Mouse (Mus musculus) spleen, postnatal 4 days (tissue): ENCODE data around the gene F2rl1.

ENCODE experiments used
- DNase-seq, 2 experiments: peaks; one replicate each; pipeline ENCODE4 v3.0.0; 2022; ENCODE audit warnings: low spot score in 2 of 2

Gene F2rl1

DNA sequence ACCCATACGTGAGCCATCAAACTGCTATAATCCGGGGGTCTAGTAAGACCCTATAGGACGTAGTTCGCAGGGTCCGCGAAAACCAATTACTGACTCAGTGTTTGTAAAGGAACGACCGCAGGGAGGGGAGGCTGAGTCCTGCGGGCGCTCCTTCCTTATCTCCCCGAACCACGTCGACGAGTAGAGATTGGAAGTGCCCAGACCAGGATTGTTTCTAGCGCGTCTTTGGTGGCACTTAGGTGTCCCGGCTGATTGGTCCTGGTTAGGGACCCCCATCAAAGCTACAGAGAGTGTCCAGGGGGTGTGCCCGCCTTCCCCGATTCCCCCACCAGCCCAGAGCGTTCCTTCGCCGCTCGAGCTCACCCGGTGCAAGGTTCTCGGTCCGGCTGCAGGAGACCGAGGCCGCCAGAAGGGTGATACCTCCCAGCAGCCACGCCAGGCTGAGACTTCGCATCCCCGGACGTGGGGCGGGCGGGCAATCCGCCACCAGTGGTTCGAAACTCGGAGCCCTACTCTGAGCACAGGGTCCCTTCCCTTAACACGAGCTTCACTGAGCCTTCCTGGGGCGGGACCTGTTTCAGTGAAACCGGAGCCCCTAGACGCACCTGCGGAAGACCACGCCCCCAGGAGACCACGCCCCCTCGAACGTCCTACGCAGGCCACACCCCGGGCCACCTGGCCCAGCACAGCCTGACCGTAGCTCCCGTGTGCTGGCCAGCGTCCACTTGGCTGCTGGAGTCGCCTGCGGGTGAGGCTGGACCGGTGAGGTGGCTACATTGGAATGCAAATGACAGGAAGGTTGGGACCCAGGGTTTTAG lies at the start of gene F2rl1:
Gene F2rl1, minus strand, starts transcription at position 554 of the 818 bp plus-strand sequence.
- peak; percentile 43 to 67 for DNase-seq

DNA sequence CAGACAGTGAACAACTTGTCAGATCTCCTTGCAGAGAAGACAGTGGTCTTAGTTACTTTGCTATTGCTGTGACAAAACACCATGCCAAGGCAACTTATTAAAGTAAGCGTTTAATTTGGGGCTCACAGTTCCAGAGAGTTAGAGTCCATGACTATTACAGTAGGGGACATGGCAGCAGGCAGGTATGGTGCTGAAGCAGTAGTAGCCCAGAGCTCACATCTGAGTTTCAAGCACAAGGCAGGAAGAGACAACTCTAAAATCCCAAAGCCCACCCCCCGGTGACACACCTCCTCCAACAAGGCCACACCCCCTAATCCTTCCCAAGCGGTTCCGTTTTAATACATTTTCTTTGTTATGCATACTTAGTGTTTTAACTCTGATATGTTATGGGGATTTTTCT lies 45.9 kb upstream of the F2rl1 start:
- peak in 1 of 2 experiments; percentile 43 for DNase-seq

DNA sequence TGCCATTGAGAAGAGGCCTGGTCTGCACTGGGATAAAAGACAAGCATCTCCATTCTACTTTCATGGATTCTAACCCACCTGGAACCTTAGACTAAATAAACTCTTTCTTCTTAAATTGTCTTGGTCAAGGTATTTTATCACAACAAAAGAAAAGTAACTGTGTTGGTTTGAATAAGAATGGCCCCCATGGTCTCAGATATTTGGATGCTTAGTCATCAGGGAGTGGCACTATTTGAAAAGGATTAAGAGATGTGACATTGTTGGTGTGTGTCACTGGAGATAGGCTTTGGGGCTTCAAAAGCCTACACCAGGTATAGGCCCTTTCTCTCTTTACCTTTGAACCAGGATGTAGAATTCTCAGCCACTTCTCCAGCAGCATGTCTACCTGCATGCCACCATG lies 44.3 kb upstream of the F2rl1 start:
- no peak for DNase-seq

DNA sequence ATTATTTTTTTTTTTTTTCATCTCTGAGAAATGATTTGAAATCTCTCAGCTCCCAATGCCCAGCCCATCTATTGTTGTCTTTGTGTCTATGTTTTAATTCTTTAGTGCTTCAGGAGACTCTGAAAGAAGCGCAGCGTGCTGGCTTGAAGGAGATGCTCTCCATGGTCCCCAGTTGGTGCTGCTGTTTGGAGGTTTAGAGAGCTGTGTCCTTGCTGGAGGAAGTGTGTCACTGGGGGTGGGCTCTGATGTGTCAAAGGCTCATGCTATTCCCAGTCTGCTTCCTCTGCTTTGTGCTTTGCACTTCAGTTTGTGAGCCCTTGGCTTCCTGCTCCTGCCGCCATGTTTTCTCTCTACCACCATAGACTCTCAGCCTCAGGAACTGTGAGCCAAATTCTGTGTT lies 43.3 kb upstream of the F2rl1 start:
- DNase-seq = no peak

DNA sequence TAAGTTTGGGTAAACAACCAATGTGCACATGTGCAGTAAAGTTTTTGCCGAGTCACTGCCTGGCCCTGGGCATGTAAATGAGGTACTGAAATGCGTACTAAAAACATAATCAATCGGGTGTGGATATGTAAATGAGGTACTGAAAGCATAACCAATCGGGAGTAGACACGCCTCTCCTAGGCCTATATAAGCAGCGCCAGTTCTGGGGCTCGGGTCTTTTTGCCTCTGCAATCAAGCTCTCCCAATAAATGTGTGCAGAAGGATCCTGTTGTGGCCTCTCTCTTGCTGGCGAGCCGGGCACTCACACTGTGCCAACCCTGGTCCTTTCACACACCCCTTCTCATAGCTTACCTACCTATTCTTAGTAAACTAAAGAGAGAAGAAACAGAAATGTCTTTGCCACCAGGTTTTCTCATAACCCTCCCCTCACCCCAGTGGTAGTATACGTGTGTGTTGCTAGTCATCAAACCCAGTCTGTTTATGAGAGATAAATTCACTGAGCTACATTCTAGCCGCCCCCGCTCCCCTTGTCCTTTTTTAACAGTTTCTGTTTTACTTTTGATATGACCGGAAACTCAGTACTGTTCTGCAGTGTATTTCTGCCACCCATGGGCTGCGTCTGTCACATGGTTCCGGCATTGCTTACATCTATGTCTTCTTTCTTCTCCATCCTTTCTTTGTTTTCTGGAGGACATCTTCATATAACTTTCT lies 42.0 kb upstream of the F2rl1 start:
- no peak for DNase-seq

DNA sequence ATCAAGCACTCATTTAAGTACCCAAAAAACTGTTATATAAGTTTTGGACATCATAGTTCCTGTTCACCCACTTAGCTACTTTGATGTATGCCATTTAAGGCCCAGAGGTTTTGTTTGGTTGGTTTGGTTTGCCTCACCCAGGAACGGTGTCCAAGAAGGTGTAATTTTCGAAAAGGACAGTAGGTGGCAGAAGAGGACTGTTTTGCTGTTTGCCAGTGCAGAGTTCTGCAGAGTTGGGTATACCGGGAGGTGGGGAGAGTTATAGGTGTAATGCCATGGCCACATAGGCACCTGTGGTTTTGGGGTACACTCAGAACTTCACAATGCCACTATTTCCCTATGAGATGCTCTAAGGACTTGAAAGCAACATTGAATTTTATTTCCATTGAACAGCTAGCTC lies 38.7 kb upstream of the F2rl1 start:
- DNase-seq = peak; percentile 74 to 83

DNA sequence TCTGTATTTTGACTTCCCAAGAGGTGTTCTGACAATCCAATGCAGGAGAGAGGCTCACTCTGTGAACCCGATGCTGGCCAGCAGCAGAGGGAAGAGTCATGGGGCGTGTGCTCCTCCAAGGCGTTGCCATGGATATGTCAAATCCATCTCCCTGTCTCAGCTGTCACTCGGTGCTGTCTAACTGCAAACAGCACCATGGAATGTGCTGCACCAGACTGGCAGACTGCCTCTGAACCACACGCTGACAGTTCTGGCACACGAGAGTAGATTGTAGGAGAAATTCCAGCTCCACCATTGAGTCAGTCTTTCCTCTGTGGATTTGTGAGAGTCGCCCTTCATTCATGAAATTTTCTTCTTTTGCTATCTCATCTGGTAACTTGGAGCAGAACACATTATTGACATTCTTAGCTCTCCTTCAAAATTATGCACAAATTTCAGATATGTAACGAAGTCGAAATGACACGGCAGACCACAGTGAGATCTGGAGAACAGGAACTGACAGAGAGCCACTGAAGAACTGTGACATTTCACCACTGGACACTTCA lies 38.1 kb upstream of the F2rl1 start:
- DNase-seq = no peak

DNA sequence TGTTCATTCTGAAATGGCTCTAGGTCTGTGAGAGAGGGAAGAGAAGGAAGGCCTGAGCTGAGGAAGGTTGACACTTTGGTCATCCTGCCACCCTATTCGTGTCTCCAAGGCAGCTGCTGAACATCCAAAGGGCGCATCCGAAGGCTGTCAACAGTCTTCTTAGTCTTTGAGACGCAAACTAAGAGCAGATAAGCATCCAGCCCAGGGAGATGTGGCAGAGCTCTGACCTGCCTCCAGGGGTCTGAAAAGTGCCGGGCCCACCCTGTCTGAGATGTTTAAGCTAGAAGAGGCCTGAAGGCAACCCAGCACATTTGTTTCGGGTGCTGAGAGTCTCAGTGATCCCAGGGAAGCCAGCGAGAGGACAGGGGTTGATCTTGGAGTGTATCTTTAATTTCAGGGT lies 32.3 kb upstream of the F2rl1 start:
- peak in 1 of 2 experiments; percentile 40 for DNase-seq

DNA sequence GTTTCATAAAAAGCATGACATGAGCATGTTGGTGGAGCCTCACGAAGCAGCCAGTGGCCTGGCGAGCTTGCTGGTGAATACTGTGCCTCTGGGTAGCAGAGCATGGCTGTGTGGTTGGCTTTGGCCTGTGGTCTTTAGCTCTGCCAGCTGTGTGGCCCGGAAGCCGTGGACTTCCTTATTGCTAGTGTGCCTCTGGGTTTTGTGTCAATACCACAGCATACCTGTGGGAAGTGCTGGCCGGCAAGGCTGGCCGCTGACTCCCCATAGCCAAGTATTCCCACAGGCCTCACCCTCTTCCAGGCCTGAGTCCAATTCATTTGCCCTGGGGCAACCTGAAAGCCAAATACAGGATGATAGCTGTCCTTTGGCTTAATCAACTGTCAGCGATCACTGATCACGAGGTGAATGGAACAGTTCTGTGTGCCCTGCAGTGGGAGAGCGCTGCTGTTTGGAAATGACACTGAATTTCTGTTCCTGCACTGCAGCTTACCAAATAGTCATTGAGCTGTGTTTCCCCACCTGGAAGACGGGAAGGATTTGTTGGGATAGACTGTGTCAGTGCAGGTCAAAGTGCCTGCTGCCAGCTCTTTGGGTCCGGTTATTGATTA lies 29.0 kb upstream of the F2rl1 start:
- DNase-seq = no peak

DNA sequence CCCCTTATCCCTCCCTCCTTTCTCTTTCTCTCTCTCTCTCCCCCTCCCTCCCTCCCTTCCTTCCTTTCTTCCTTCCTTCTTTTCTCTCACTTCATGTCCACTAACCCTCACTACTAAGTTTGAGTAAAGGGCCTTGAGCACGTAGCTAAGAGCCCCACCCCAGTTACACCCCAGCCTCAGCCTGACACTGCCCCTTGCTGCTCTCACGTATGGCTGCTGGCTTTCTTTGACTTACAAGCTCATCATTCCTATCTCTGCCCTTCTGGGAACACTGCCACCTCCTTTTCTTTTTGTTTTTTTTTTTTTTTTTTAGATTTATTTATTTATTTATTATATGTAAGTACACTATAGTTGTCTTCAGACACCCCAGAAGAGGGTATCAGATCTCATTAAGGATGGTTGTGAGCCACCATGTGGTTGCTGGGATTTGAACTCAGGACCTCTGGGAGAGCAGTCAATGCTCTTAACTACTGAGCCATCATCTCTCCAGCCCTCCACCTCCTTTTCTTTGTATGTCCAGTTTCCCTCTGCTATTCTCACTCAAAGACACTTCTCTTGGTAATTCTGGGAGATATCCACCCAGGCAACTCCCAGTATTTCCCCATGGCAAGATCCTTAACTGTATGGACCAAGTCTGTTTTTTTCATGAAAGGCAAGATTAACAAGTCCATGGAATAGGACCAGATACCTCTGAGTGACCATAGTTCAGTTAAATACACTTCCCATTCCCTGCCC lies 25.8 kb upstream of the F2rl1 start:
- DNase-seq = no peak

DNA sequence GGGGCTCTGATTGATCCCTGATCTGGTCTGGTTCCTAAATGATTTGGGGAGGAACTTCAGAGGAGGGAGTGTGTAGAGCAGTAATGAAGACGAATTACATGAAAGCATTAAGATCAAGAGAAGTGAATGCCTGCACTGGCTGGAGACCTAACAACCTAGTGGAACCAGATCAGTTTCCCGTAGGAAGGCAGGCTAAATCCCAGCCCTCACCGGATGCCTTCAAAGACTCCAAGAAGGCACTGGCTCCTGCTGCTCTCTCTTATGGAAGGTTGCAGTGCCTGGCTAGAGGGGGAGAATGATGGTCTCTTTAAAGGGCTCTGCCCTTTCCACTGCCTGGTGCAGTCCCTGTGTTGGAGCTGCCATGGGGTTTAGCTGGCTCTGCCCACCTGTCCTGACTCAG lies 24.4 kb upstream of the F2rl1 start:
- no peak for DNase-seq

DNA sequence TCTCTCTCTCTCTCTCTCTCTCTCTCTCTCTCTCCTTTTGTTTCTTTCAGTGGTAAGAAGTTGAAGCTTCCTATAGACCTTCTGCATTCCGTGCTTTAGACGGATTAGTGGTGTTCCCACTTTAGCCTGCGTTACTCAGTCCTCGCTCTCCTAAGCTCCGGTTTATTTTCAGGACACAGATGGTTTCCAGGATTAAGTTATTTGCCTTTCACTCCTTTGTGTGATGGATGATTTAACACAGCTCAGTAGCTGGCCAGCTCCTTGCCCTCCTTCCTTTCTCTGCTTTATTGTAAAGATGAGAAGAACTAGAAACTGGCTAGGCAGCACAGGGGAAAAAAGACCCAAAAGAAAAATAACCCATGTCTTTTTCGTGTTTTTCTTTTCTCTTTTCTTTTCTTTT lies 23.8 kb upstream of the F2rl1 start:
- no peak for DNase-seq

DNA sequence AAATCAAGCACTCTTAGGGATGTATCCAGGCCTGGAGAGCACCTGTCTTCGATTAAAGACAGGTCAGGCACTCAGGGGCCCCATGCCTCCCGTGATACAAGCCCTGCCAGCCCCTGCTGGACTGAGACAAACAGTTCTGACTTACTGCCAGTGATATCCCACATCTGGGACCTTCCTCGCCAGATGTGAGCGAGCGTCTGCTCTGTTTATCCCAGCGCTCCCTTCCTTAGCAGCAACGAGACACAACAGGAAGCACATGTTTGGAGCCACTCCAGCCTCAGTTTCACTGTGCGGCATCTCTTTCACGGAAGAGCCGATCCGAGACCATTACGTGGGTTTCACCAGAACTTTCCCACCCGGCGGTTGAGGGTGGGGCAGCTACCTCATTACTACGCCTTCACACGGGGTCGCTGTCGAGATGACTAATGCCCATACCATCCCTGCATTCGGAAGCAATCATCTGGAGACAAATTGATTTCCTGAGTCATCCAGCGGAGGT lies 23.3 kb upstream of the F2rl1 start:
- no peak for DNase-seq

DNA sequence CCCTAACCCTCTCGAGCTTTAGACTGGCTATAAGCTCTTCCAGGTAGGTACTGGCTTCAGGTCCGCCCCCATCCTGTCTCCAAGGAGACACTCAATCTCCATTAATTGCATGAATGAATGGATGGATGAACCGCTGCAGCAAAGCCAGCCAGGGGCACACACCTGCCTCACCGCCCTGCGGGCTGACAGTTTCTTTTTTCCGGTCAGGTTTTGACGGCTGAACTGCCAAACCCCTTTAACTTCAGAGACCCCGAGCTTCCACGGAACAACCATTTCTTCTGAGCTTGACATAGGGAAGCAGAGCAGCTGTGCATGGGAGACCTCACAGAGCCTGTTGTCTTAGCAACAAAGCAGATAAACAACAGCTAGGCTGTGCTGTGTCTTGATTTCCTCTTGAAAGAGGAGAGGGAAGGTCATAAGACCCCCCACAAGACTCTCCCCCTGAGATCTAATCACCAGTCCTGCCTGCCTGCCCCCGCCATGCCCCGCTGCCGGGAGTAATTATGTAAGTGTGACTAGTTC lies 22.1 kb upstream of the F2rl1 start:
- DNase-seq = no peak

DNA sequence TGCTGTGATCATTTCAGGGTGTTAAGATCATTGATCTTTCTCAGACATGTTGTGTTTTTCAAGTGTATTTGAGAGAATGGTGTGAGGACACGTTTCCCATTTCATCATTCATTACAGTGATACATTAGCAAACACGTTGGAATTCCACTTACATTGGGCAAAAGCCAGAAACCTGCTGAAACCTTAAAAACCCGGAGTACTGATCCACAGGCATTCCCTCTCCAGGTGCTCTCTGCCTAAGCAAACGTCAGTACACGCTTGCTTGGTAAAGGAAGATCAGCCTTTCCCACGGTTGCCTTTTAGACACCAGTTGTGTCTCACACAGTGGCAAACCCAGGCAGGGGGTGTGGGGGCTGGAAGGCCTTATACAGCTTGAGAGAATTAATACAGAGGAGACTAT lies 21.2 kb upstream of the F2rl1 start:
- no peak for DNase-seq

DNA sequence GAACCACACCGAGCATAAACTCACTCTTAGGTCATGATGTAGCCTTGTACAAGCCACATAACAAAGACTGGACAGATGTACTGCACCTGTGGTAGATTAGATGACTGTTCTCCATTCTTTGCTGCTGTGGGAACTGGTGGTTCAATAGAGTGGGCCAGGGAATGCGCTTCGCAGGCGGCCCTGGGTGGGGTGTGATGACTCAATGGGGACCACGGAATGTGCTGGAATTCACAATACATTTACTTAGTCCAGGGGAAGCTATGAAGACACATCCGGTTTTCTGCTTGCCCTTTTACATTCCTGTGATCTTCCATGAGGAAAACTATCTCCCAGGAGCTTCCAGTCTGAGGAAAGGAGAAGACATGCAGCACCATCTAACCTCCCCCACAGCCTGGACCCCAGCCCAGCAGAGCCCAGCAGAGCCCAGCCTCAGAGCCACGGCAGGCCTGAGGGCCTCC lies 20.7 kb upstream of the F2rl1 start:
- DNase-seq = no peak

DNA sequence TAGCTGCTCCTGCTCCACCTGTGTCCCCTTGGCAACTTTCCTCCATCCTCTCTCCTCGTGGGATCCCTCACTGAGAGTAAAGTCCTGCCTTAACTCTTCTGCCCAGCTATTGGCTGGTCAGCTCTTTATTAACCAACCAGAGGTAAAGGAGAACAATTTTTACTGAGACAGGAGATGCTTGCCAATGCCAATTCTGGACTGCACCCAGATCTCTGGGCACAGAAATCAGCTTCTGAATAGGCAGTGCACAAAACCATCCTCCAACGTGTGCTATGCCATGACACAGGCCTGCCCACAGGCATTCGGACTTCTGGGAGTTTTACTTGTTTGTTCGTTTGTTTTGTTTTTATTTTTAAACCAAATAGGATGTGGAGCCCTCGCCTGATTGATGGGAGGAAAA lies 13.0 kb upstream of the F2rl1 start:
- no peak for DNase-seq

DNA sequence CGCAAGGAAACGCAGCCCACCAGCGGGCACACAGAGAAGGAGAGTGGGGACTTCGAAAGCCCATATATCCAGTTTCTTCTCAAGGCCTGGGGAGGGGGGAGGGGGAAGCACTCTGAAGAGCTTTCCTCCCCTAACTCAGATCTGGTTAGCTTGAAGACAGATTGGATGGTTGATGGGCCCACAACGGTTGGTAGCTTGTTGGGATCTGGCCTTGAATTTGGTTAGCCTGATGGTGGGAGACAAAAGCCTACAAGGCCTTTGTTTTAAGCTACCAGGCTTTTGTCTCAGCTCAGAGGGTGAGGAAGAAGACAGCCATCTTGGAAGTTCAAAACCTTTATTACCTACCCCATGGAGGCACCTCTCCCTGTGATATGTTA lies 11.1 kb upstream of the F2rl1 start:
- no peak for DNase-seq

DNA sequence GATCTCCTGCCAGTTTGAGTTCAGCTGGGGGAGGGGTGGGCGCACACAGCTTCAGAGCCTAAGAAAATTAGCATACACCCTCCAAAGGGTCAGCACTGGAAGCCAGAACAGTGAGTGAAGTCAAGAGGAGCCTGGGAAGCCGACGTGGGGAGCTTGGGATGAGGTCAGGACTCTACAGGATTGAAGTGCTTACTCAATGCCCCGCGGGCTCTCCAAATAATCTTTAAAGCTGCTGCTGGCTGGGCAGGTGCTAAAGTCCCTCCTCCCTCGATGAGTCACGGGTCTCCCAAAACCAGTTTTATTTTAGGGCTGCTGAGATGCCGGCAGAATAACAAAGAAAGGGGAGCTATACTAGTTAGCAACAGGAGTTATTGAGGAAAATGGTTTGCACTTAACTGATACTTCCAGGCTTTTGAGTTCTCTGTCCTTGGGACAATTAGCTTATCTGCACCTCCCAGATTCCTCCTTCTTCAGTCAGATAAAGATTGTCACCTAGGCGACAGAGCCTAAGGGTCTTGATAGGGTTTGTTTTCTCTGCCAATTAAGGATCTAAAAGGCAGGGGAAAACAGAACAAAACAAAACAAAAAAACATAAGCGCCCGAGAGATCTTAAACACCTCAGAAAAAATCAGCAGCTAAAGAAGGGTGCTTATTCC lies 10.6 kb upstream of the F2rl1 start:
- DNase-seq = no peak

DNA sequence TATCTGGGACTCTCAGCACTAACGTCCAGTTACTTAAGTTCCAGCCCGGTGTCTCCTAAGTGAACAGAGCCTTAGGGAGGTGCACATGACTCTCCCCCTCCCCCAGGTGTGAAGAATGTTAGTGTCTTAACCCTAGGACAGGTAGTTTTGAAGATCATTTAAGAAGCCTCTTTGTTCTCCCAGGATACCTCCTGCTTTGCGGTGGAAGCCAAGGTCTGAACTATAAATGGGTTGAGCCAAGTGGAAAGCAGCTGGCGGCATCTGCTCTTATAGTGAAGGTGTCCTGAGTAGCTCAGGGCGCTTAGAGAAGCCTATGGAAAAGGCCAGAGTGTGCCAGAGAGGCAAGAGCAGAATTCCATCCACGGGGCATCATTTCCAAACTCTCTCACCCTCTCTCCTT lies 10.0 kb upstream of the F2rl1 start:
- DNase-seq = no peak

DNA sequence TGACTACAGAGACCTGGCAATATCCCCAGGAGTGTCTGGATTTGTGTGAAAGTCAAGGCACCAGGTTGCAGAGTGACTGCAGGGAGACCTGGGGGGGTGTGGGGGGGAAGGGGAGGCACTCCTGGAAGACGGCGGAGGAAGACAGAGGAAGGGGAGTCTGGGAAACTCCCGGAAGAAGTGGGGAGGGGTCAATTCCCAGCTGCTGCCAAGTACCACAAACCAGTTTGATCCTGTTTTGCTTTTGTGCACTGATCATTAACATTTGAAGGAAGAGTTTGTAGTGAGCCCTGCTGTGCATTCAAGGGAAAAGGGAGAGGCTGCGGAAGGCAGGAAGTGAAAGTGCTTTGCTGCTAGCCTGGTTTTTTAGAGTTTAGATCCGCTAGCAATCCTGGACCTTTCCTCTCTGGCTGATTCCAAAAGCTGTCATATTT lies 9.1 kb upstream of the F2rl1 start:
- no peak for DNase-seq
